Comparison of ENCODE assay signal across 16 mouse cellular contexts in the genomic region with DNA sequence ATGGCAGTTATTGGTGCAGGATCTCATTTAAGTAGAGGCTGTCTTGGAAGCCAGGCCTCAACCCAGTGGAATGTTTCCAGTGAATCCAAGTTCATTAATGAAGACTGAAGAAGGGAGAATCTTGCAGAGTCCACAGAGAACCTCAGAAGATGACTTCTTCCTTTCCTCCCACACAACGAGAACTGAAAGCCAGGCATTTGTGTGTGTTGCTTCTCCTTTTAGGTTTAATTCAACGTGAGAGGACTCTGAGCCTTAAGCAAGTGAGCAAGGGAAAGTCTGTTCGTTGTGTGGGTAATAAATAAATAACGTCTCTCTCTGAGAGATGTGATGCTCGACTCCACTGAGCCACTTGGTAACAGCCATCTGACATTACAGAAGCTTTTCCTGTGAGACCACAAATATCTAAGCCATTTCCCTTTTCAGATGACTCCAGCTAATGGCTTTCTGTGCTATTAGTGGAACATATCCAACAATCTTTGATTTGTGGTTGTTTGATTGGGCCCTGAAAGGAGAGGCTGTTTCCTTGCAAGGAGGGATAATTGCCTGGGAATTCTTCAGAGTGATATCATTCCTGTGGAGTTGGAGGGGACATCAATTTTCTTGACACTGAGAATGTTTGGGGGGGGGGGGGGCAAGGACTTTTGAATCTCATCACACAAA.
DNase-seq lines count a peak whose midpoint lies in the region; ATAC-seq and TF ChIP-seq lines count a peak whose summit lies in the region.
"Had no signal": no experiment of that assay in that cellular context is flagged by ENCODE, and none has a peak within 500 bp of the region (broad histone marks: within the 10 kb centered on the region; RNA-seq: fewer than 3 reads in every experiment).

No protein-coding gene starts in this region.

- H3K27ac ChIP-seq in heart, embryonic 12.5 days (ENCODE audit: poor library complexity, severe bottlenecking) = no peak overlapping the region
- no peak overlapping the region for H3K27ac ChIP-seq in layer of hippocampus, adult 2 months
- H3K27ac ChIP-seq: heart, embryonic 15.5 days; left cerebral cortex, adult 2 months; macrophage had no signal

- ATAC-seq in heart, embryonic 12.5 days (ENCODE audit: insufficient number of reproducible peaks, low FRiP score) = no peak
- ATAC-seq in granulocyte monocyte progenitor cell, adult 5-6 weeks (replicated peaks; ENCODE audit: poor library complexity, severe bottlenecking) = peak; percentile 72
- ATAC-seq: inflammation-experienced regulatory T-cells, adult 6 months had no signal

- H3K9ac ChIP-seq in heart, embryonic 12.5 days = no peak overlapping the region
- H3K9ac ChIP-seq: heart, embryonic 15.5 days had no signal

- no peak for TF ChIP-seq CTCF in layer of hippocampus, adult 2 months (conservative IDR thresholded peaks at IDR 0.05)

- H3K4me3 ChIP-seq in heart, embryonic 12.5 days = no peak overlapping the region
- H3K4me3 ChIP-seq in layer of hippocampus, adult 2 months = no peak overlapping the region
- H3K4me3 ChIP-seq: heart, embryonic 15.5 days; left cerebral cortex, adult 2 months had no signal

- no peaks in the 10 kb centered on the region for H3K9me3 ChIP-seq in heart, embryonic 12.5 days (replicated peaks)
- H3K9me3 ChIP-seq: heart, embryonic 15.5 days had no signal

- no peak overlapping the region for H3K4me2 ChIP-seq in heart, embryonic 12.5 days
- H3K4me2 ChIP-seq: heart, embryonic 15.5 days; liver, embryonic 11.5 days had no signal

- WGBS in heart, embryonic 12.5 days = 54% methylated on average over 5 of the region's 5 CpGs

- peak; percentile 16 to 27 for DNase-seq in heart, adult 18-20 months
- DNase-seq in lung, postnatal 10 days = peak; percentile 9
- DNase-seq in lung, postnatal 14 days = no peak
- DNase-seq in mesoderm, embryonic 11.5 days (ENCODE audit: low read depth, low spot score) = peak; percentile 47
- no peak for DNase-seq in gastrocnemius, postnatal 4 days (ENCODE audit: low spot score in 2 of 2)
- no peak for DNase-seq in layer of hippocampus, adult 2 months (ENCODE audit: low spot score in 2 of 2)
- DNase-seq: B cell, adult 2 months; cerebellum, postnatal 14 days; thymus, postnatal 14 days had no signal

- H3K36me3 ChIP-seq in heart, embryonic 12.5 days = no peaks in the 10 kb centered on the region
- H3K36me3 ChIP-seq: heart, embryonic 15.5 days had no signal

- no peaks in the 10 kb centered on the region for H3K4me1 ChIP-seq in heart, embryonic 12.5 days (replicated peaks)
- H3K4me1 ChIP-seq: heart, embryonic 15.5 days had no signal

- no peaks in the 10 kb centered on the region for H3K27me3 ChIP-seq in heart, embryonic 12.5 days (replicated peaks)
- H3K27me3 ChIP-seq: heart, embryonic 15.5 days had no signal

Comparison
In these comparisons a context has a peak if more than half of its experiments do, and no peak if none do; other contexts are left out.
1. DNase-seq: peak in heart, adult 18-20 months (2 of 2), lung, postnatal 10 days (single experiment) and mesoderm, embryonic 11.5 days (single experiment); none in lung, postnatal 14 days (single experiment), gastrocnemius, postnatal 4 days (0 of 2) and layer of hippocampus, adult 2 months (0 of 2).